Mouse (Mus musculus): ENCODE data around the gene Mnt. TPM values are rescaled to one million over a fixed set of nuclear protein-coding genes. Genes with fewer than 3 reads are reported as not detected.
A peak's percentile ranks its signal among the peaks of the same experiment; 100 is the strongest.

Mnt gene
- polyA plus RNA-seq, 1 experiment from 2014 or later = 4.8 TPM

DNA sequence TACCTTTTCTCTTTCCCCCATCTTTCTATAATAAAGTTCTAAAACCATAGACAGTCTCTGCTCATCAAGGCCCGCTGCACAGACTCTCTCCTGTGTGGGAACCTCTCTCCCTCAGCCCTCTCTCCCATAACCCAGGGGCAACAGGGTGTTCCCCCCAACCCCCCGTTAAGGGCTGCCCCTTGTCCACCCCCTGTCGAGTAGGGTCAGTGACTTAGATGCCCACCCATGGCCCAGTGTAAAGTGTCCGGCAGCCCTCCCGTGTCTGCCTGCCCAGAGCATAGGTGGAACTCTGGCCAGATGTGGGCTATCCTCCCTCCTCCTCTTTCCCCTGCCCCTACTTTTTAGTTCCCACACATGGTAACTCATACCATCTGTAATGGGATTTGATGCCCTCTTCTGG lies 19.2 kb upstream of the Mnt start:
- Histone ChIP-seq H3K9ac (ENCODE audit: low read depth, low read length) (no peak overlapping the region), H3K4me1 (ENCODE audit: control insufficient read depth, insufficient read depth, low read length) (no peaks in the 10 kb centered on the region), H3K36me3 (ENCODE audit: control insufficient read depth, insufficient read depth, low read length) (peaks cover 60% of the 10 kb centered on the region), H3K27me3 (replicated peaks; ENCODE audit: control insufficient read depth, insufficient read depth, low read length) (no peaks in the 10 kb centered on the region), H3K27ac (replicated peaks; ENCODE audit: low read depth, low read length) (no peak overlapping the region), H3K9me3 (ENCODE audit: control insufficient read depth, low read length) (no peaks in the 10 kb centered on the region), H3K4me3 (ENCODE audit: low read depth, low read length) (no peak overlapping the region), H3K4me2 (ENCODE audit: low read depth, low read length) (no peak overlapping the region)
- 81% methylated on average over 5 of the region's 5 CpGs for WGBS
- no peak for DNase-seq (ENCODE audit: low spot score)
- no peak for ATAC-seq (ENCODE audit: low read depth)

DNA sequence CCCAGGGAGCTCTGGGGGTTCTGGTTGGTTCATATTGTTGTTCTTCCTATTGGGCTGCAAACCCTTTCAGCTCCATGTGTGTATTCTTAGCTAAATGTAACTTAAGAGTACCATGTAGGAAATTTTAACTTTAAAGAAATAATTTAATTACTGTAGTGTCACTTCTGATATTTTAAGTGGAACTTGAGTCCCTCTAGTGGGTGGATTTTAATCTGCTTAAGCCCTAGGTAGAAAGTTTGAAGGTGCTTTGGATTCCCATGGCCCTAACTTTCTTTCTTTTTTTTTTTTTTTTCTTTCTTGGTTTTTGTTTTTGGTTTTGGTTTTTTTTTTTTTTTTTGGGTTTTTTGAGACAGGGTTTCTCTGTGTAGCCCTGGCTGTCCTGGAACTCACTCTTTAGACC lies 14.9 kb upstream of the Mnt start:
- H3K9me3 ChIP-seq (ENCODE audit: control insufficient read depth, low read length) = no peaks in the 10 kb centered on the region
- no peak for ATAC-seq (ENCODE audit: low read depth)
- no peak for DNase-seq (ENCODE audit: low spot score)
- no peak overlapping the region for H3K4me3 ChIP-seq (ENCODE audit: low read depth, low read length)
- H3K4me2 ChIP-seq (ENCODE audit: low read depth, low read length) = no peak overlapping the region
- H3K9ac ChIP-seq (ENCODE audit: low read depth, low read length) = no peak overlapping the region
- H3K4me1 ChIP-seq (ENCODE audit: control insufficient read depth, insufficient read depth, low read length) = no peaks in the 10 kb centered on the region
- no peak overlapping the region for H3K27ac ChIP-seq (replicated peaks; ENCODE audit: low read depth, low read length)
- peaks cover 62% of the 10 kb centered on the region for H3K36me3 ChIP-seq (ENCODE audit: control insufficient read depth, insufficient read depth, low read length)
- H3K27me3 ChIP-seq (replicated peaks; ENCODE audit: control insufficient read depth, insufficient read depth, low read length) = no peaks in the 10 kb centered on the region

DNA sequence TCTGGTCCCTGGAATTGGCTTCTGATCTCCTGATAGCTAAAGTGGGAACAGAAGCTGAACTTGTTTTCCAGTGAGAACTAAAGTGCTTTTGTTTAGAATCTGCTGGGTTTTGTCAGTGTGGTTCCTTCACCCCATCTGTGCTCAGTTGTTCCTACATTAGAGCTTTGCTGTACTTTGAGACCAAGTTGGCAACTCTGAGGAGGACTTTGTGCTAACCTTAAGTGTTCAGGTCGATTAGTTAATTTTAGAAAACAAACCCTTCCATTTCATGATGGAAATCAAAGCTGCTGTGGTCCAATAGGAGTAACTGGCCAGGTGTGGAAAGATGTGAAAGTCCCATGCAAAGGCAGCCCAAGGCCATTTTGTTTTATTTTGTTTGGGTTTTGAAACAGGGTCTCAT lies 9.8 kb upstream of the Mnt start:
- Histone ChIP-seq H3K27ac (replicated peaks; ENCODE audit: low read depth, low read length) (no peak overlapping the region), H3K4me3 (ENCODE audit: low read depth, low read length) (no peak overlapping the region), H3K36me3 (ENCODE audit: control insufficient read depth, insufficient read depth, low read length) (peaks cover 40% of the 10 kb centered on the region), H3K4me1 (ENCODE audit: control insufficient read depth, insufficient read depth, low read length) (no peaks in the 10 kb centered on the region), H3K9ac (ENCODE audit: low read depth, low read length) (no peak overlapping the region), H3K9me3 (ENCODE audit: control insufficient read depth, low read length) (no peaks in the 10 kb centered on the region), H3K4me2 (ENCODE audit: low read depth, low read length) (no peak overlapping the region), H3K27me3 (replicated peaks; ENCODE audit: control insufficient read depth, insufficient read depth, low read length) (no peaks in the 10 kb centered on the region)
- WGBS = 46% methylated on average over 1 of the region's 1 CpGs
- ATAC-seq (ENCODE audit: low read depth) = no peak
- no peak for DNase-seq (ENCODE audit: low spot score)

DNA sequence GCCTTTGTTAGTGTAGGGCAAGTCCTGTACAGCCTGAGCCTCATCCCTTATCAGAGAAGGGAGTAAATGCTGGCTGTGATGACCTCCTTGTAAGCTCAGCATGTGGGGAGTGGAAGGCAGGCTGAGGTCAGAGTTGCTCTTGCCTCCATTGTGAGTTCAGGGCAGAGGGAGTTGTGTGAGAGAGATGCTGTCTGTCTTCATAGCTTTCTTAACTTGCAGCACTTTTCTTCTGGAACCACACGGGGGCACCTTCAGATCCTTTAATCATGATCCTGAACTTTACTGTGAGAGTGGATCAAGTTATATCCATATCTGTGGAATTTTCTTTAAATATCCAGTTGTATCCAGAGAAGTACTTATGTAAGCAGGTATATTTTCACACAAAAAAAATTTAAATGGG lies 9.3 kb upstream of the Mnt start:
- DNase-seq (ENCODE audit: low spot score) = peak; percentile 56

DNA sequence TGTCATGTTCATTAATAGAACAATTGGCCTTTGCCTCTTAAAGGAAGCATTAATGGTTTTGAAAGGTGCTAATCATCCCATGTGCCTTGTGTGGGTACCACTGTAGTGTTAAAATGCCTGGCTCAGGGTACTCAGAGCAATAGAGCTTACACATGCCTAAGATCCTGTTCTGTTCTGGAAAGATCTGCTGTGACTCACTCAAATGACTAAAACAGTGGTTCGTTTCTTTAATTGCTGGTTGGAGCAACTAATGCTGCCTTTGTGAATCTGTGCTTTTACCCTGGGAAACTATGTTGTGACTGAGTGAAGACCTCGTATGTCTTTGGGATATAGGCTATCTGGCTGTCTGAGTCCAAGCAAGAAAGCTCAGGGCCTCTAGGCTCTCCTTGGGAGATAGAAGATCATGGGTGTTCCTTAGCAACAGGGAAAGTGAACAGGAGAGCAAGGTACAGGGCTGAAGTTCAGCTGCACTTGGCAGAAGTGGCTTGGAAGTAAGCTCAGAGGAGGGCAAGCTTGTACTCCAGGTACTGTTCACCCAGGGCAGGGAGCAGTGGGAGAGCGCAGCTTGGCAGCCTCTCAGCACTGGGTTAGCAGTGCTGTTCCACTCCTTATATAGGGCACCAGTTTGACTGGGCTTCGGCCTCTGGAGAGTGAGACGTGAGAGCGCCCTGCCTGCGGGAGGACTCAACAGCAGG lies 7.8 kb upstream of the Mnt start:
- Histone ChIP-seq H3K4me1 (ENCODE audit: control insufficient read depth, insufficient read depth, low read length) (0 out of 2 replicates have a peak, but pooled peaks cover 2% of the 10 kb centered on the region), H3K4me3 (ENCODE audit: low read depth, low read length) (no peak overlapping the region), H3K27me3 (replicated peaks; ENCODE audit: control insufficient read depth, insufficient read depth, low read length) (no peaks in the 10 kb centered on the region), H3K9me3 (ENCODE audit: control insufficient read depth, low read length) (no peaks in the 10 kb centered on the region), H3K36me3 (ENCODE audit: control insufficient read depth, insufficient read depth, low read length) (peaks cover 24% of the 10 kb centered on the region), H3K27ac (replicated peaks; ENCODE audit: low read depth, low read length) (no peak overlapping the region), H3K9ac (ENCODE audit: low read depth, low read length) (no peak overlapping the region), H3K4me2 (ENCODE audit: low read depth, low read length) (no peak overlapping the region)
- WGBS = 84% methylated on average over 7 of the region's 7 CpGs
- DNase-seq (ENCODE audit: low spot score) (no peak), ATAC-seq (ENCODE audit: low read depth) (no peak)

More for the DNA sequence above, 9.3 kb upstream of the Mnt start:
- Histone ChIP-seq H3K4me1 (ENCODE audit: control insufficient read depth, insufficient read depth, low read length) (no peaks in the 10 kb centered on the region), H3K4me3 (ENCODE audit: low read depth, low read length) (no peak overlapping the region), H3K36me3 (ENCODE audit: control insufficient read depth, insufficient read depth, low read length) (peaks cover 37% of the 10 kb centered on the region), H3K9ac (ENCODE audit: low read depth, low read length) (no peak overlapping the region), H3K9me3 (ENCODE audit: control insufficient read depth, low read length) (no peaks in the 10 kb centered on the region), H3K27me3 (replicated peaks; ENCODE audit: control insufficient read depth, insufficient read depth, low read length) (no peaks in the 10 kb centered on the region), H3K27ac (replicated peaks; ENCODE audit: low read depth, low read length) (no peak overlapping the region), H3K4me2 (ENCODE audit: low read depth, low read length) (no peak overlapping the region)
- no peak for ATAC-seq (ENCODE audit: low read depth)
- 34% methylated on average over 1 of the region's 1 CpGs for WGBS

DNA sequence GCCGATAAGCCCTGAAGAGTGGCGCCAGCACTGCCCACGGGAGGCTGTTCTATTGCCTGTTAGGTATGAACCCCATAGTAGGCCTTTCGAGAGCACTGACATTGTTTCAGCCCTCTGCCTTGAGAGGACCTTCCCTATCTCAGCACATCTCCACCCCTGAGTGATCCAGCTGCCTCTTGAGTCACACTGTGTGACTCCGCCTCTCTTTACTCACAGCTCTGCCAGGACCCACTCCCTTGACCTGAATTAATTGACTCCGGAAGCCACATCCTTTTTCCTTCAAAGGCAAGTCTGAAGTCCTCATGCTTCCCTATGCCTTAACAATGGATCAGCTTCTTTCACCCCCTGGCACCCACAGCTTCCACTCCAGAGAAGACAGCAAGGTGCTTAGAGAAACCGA lies 4.6 kb upstream of the Mnt start:
- 73% methylated on average over 7 of the region's 7 CpGs for WGBS
- H3K27me3 ChIP-seq (replicated peaks; ENCODE audit: control insufficient read depth, insufficient read depth, low read length) = no peaks in the 10 kb centered on the region; the same call in 1 of the 2 replicates
- no peak overlapping the region for H3K27ac ChIP-seq (replicated peaks; ENCODE audit: low read depth, low read length)
- H3K4me3 ChIP-seq (ENCODE audit: low read depth, low read length) = no peak overlapping the region
- ATAC-seq (ENCODE audit: low read depth) = no peak
- no peaks in the 10 kb centered on the region for H3K9me3 ChIP-seq (ENCODE audit: control insufficient read depth, low read length)
- no peak overlapping the region for H3K4me2 ChIP-seq (ENCODE audit: low read depth, low read length)
- 0 out of 2 replicates have a peak, but pooled peaks cover 6% of the 10 kb centered on the region for H3K36me3 ChIP-seq (ENCODE audit: control insufficient read depth, insufficient read depth, low read length)
- H3K9ac ChIP-seq (ENCODE audit: low read depth, low read length) = no peak overlapping the region
- DNase-seq (ENCODE audit: low spot score) = no peak
- 0 out of 2 replicates have a peak, but pooled peaks cover 3% of the 10 kb centered on the region for H3K4me1 ChIP-seq (ENCODE audit: control insufficient read depth, insufficient read depth, low read length)

DNA sequence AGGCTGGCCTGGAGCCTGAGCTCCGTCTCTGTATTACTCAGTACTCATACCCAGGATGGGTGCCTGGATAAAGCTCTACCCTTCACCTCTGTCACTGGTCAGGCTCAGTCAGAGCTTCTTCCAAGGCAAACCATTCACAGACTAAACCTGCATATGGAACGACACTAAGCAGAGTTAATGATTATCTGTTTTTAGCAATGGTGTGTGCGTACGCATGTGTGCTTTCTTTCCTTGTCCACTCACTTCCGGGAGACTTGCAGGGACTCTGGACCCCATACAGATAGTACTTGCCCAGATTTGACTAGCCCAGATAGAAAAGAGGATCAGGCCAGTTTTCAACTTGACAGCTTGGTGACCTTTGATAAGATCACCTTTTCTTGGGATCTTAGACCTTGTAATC lies 4.0 kb upstream of the Mnt start:
- Histone ChIP-seq H3K27me3 (replicated peaks; ENCODE audit: control insufficient read depth, insufficient read depth, low read length) (no peaks in the 10 kb centered on the region; the same call in 1 of the 2 replicates), H3K9me3 (ENCODE audit: control insufficient read depth, low read length) (no peaks in the 10 kb centered on the region), H3K36me3 (ENCODE audit: control insufficient read depth, insufficient read depth, low read length) (0 out of 2 replicates have a peak, but pooled peaks cover 6% of the 10 kb centered on the region), H3K4me1 (ENCODE audit: control insufficient read depth, insufficient read depth, low read length) (0 out of 2 replicates have a peak, but pooled peaks cover 3% of the 10 kb centered on the region), H3K4me3 (ENCODE audit: low read depth, low read length) (no peak overlapping the region), H3K4me2 (ENCODE audit: low read depth, low read length) (no peak overlapping the region), H3K9ac (ENCODE audit: low read depth, low read length) (no peak overlapping the region), H3K27ac (replicated peaks; ENCODE audit: low read depth, low read length) (no peak overlapping the region)
- WGBS = 94% methylated on average over 5 of the region's 5 CpGs
- DNase-seq (ENCODE audit: low spot score) (no peak), ATAC-seq (ENCODE audit: low read depth) (no peak)

DNA sequence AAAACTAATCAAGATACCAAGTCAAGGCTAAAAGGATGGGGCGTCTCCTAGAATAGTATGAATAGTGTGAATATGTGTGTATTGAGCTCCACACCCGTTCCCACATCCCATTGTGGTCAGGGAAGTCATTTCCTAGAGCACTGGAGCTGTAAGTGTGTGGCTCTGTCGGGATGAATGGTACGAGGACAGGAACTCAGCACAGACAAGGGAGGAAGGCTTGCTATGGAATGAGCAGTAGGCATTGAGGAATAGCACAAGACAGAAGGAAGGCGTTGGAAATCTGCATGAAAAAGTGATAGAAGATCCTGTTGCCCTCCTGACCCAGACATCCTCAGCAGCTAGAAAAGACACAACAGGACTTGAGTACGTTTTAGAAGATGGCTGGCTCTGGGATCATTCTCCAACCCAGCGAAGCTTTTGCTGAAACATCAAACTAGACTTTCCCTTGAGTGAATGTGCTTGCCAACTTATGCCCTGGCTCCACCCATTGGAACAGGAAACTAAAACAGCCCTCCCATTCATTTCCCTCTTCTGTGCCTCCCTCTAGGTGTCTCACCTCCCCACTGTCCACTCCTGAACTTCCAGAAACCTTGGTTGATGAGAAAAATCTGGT lies 2.8 kb upstream of the Mnt start:
- DNase-seq (ENCODE audit: low spot score) (no peak), ATAC-seq (ENCODE audit: low read depth) (no peak)
- no peak overlapping the region for H3K27ac ChIP-seq (replicated peaks; ENCODE audit: low read depth, low read length)
- 0 out of 2 replicates have a peak, but pooled peaks cover 5% of the 10 kb centered on the region for H3K36me3 ChIP-seq (ENCODE audit: control insufficient read depth, insufficient read depth, low read length)
- no peak overlapping the region for H3K4me3 ChIP-seq (ENCODE audit: low read depth, low read length)
- peaks cover 8% of the 10 kb centered on the region for H3K4me1 ChIP-seq (ENCODE audit: control insufficient read depth, insufficient read depth, low read length)
- no peak overlapping the region for H3K4me2 ChIP-seq (ENCODE audit: low read depth, low read length)
- WGBS = 68% methylated on average over 7 of the region's 7 CpGs
- H3K27me3 ChIP-seq (replicated peaks; ENCODE audit: control insufficient read depth, insufficient read depth, low read length) = no peaks in the 10 kb centered on the region; the same call in 1 of the 2 replicates
- H3K9ac ChIP-seq (ENCODE audit: low read depth, low read length) = no peak overlapping the region
- no peaks in the 10 kb centered on the region for H3K9me3 ChIP-seq (ENCODE audit: control insufficient read depth, low read length)

Data from embryonic facial prominence, embryonic 14.5 days (tissue).